Mouse (Mus musculus) MEL (cell line): ENCODE measurements around the gene Dnaja4. TPM values are rescaled to one million over a fixed set of nuclear protein-coding genes. Genes with fewer than 3 reads are reported as not detected.

ENCODE experiments used
- DNase-seq: peaks from one replicate; pipeline ENCODE4 v3.0.0; 2011; ENCODE audit warnings: low read depth, low spot score
- H3K27ac ChIP-seq: 2 replicates; pipeline ENCODE4 v1.5.1; 2012; ENCODE audit warnings: low read depth, mild to moderate bottlenecking, control low read depth, low read length, moderate library complexity; ENCODE audit not compliant: control insufficient read depth
- H3K27me3 ChIP-seq, 2 experiments: fragments of 150-350 bp in 1 of 2; sonication (generic) in 1 of 2; 2 replicates each; pipeline ENCODE4 v1.6.1; 2012; ENCODE audit warnings: low read length in 2 of 2, mild to moderate bottlenecking in 2 of 2, improper control_type of control experiment in 1 of 2, moderate library complexity in 1 of 2; ENCODE audit not compliant: insufficient read depth in 2 of 2, control insufficient read depth in 1 of 2
- H3K36me3 ChIP-seq, 2 experiments: 2 replicates each; pipeline ENCODE4 v1.6.1; 2012 to 2014; ENCODE audit warnings: low read length in 2 of 2, improper control_type of control experiment in 1 of 2, inconsistent platforms in 1 of 2, mild to moderate bottlenecking in 1 of 2; ENCODE audit not compliant: insufficient read depth in 2 of 2, control insufficient read depth in 1 of 2
- H3K4me1 ChIP-seq, 2 experiments: fragments of 150-350 bp in 1 of 2; sonication (generic) in 1 of 2; 2 replicates each; pipeline ENCODE4 v1.6.1; 2012; ENCODE audit warnings: low read length in 2 of 2, improper control_type of control experiment in 1 of 2, mild to moderate bottlenecking in 1 of 2; ENCODE audit not compliant: insufficient read depth in 2 of 2, control insufficient read depth in 1 of 2
- H3K4me3 ChIP-seq, 2 experiments: fragments of 150-350 bp in 1 of 2; sonication (generic) in 1 of 2; 2 replicates each; pipeline ENCODE4 v1.5.1; 2012; ENCODE audit warnings: low read depth in 2 of 2, low read length in 2 of 2, mild to moderate bottlenecking in 2 of 2, moderate library complexity in 2 of 2, control low read depth in 1 of 2, improper control_type of control experiment in 1 of 2; ENCODE audit not compliant: control insufficient read depth in 1 of 2, insufficient read depth in 1 of 2
- H3K79me2 ChIP-seq: 2 replicates; pipeline ENCODE4 v1.6.1; 2012; ENCODE audit warnings: mild to moderate bottlenecking, low read length, moderate library complexity; ENCODE audit not compliant: control insufficient read depth, poor library complexity, insufficient read depth
- H3K9ac ChIP-seq: 2 replicates; pipeline ENCODE4 v1.6.1; 2012; ENCODE audit warnings: low read depth, mild to moderate bottlenecking, control low read depth, low read length, moderate library complexity; ENCODE audit not compliant: control insufficient read depth, poor library complexity, severe bottlenecking
- H3K9me3 ChIP-seq: fragments of 150-350 bp; sonication (generic); replicated peaks from 2 replicates; pipeline ENCODE4 v1.6.1; 2012; ENCODE audit warnings: mild to moderate bottlenecking, low read length, improper control_type of control experiment, moderate library complexity; ENCODE audit not compliant: insufficient read depth
- JUND ChIP-seq: IDR thresholded peaks from 2 replicates; pipeline ENCODE4 v1.6.1; 2011; ENCODE audit warnings: low read depth, mild to moderate bottlenecking, improper control_type of control experiment, low read length
- MAFK ChIP-seq: IDR thresholded peaks from 2 replicates; pipeline ENCODE4 v1.6.1; 2011; ENCODE audit warnings: low read depth, mild to moderate bottlenecking, low read length, improper control_type of control experiment, borderline replicate concordance
- MAX ChIP-seq: IDR thresholded peaks from 2 replicates; pipeline ENCODE4 v1.6.1; 2011; ENCODE audit warnings: low read length, improper control_type of control experiment
- MAZ ChIP-seq: IDR thresholded peaks from 2 replicates; pipeline ENCODE4 v1.6.1; 2012; ENCODE audit warnings: low read depth, mild to moderate bottlenecking, inconsistent platforms, low read length, improper control_type of control experiment
- MEF2A ChIP-seq: IDR thresholded peaks from 2 replicates; pipeline ENCODE4 v1.6.1; 2014; ENCODE audit warnings: low read depth, mild to moderate bottlenecking, inconsistent platforms, low read length, improper control_type of control experiment; ENCODE audit not compliant: poor library complexity, insufficient replicate concordance, severe bottlenecking; ENCODE audit errors: extremely low read depth
- MXI1 ChIP-seq: IDR thresholded peaks from 2 replicates; pipeline ENCODE4 v1.6.1; 2011; ENCODE audit warnings: mild to moderate bottlenecking, low read depth, low read length, improper control_type of control experiment
- MYB ChIP-seq: IDR thresholded peaks from 2 replicates; pipeline ENCODE4 v1.6.1; 2011; ENCODE audit warnings: mild to moderate bottlenecking, low read depth, low read length, improper control_type of control experiment
- TBP ChIP-seq: IDR thresholded peaks from 2 replicates; pipeline ENCODE4 v1.8.0; 2011; ENCODE audit warnings: low read depth, low read length, improper control_type of control experiment
- UBTF ChIP-seq: IDR thresholded peaks from 2 replicates; pipeline ENCODE4 v1.6.1; 2012; ENCODE audit warnings: low read depth, mild to moderate bottlenecking, inconsistent platforms, low read length, improper control_type of control experiment, moderate library complexity, borderline replicate concordance; ENCODE audit not compliant: insufficient read depth
- USF2 ChIP-seq, 2 experiments: IDR thresholded peaks; 2 replicates each; pipeline ENCODE4 v1.6.1; 2011 to 2012; ENCODE audit warnings: improper control_type of control experiment in 2 of 2, low read length in 2 of 2, borderline replicate concordance in 1 of 2, inconsistent platforms in 1 of 2, low read depth in 1 of 2, mild to moderate bottlenecking in 1 of 2; ENCODE audit not compliant: insufficient read depth in 1 of 2
- ZKSCAN1 ChIP-seq: IDR thresholded peaks from 2 replicates; pipeline ENCODE4 v1.6.1; 2012; ENCODE audit warnings: low read depth, mild to moderate bottlenecking, inconsistent platforms, low read length, improper control_type of control experiment, moderate library complexity
- polyA plus RNA-seq, 2 experiments: library from polyadenylated mRNA; stranded (reverse) in 1 of 2; unstranded in 1 of 2; fragments of >175 nt in 1 of 2; fragments of >200 nt in 1 of 2; gene quantifications; 2 replicates each; pipeline versions ENCODE4 v1.2.1 to v1.2.4; 2012; ENCODE audit warnings: low replicate concordance in 2 of 2, low read depth in 1 of 2; ENCODE audit not compliant: insufficient read length in 2 of 2, insufficient read depth in 1 of 2, missing spikeins in 1 of 2
- total RNA-seq: library from RNA; depleted of rRNA; stranded (reverse); fragments of 300-350 nt; gene quantifications from 2 replicates; pipeline ENCODE4 v1.2.3, GENCODE M21; 2012

The Dnaja4 gene
- total and polyA plus RNA-seq, 3 experiments = 10.9 to 13.0 TPM; not detected in 1

DNA sequence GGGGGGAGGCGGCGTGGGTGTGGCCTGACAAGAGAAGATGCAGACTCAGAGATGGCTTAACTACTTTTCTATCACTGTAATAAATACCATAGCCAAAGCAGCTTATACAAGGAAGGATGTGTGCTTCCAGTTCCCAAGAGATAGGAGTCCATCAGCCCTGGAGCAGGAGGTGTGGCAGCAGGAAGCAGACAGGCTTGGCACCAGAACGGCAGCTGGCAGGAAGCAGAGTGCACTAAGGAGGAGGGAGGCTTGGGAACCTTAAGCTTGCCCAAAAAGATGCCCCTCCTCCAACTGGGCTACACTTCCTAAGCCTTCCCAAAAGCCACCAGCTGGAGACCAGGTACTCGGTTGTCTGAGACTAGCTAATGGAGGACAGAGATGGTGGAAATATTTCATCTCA is 15.8 kb upstream of the Dnaja4 start:
- H3K4me3 ChIP-seq = no peak overlapping the region
- H3K27me3 ChIP-seq = peaks cover 2 to 5% of the 10 kb centered on the region in 2 experiments; a peak in 2 of 4 replicates
- H3K27ac ChIP-seq = no peak overlapping the region
- no peaks in the 10 kb centered on the region for H3K79me2 ChIP-seq
- no peak for DNase-seq
- no peaks in the 10 kb centered on the region for H3K36me3 ChIP-seq
- H3K4me1 ChIP-seq = no peaks in the 10 kb centered on the region
- H3K9me3 ChIP-seq = no peaks in the 10 kb centered on the region
- no peak overlapping the region for H3K9ac ChIP-seq
- TF ChIP-seq MAX = no peak
- TF ChIP-seq USF2 (IDR thresholded peaks at IDR 0.05; ENCODE audit: borderline replicate concordance in 1 of 2, insufficient read depth in 1 of 2, low read depth in 1 of 2, low read length in 2 of 2) = no peak
- no peak for TF ChIP-seq ZKSCAN1
- TF ChIP-seq MXI1 = no peak
- no peak for TF ChIP-seq MAFK
- TF ChIP-seq JUND = no peak

GRCm38 (mm10) chr9:54683814-54684605 is 14.7 kb upstream of the Dnaja4 start:
- Histone ChIP-seq H3K9ac (no peak overlapping the region), H3K9me3 (no peaks in the 10 kb centered on the region), H3K27me3 (peaks cover 2 to 8% of the 10 kb centered on the region in 2 experiments; a peak in 2 of 4 replicates), H3K27ac (no peak overlapping the region), H3K4me3 (no peak overlapping the region), H3K79me2 (no peaks in the 10 kb centered on the region), H3K4me1 (no peaks in the 10 kb centered on the region), H3K36me3 (no peaks in the 10 kb centered on the region)
- TF ChIP-seq UBTF (no peak), MAZ (no peak), TBP (0 out of 2 replicates have a peak, but pooled peaks have one; percentile 29), MEF2A (no peak), MYB (no peak)
- no peak for DNase-seq
